Mouse (Mus musculus) midbrain, embryonic 14.5 days (tissue): ENCODE measurements around the gene Dennd1b. TPM values are rescaled to one million over a fixed set of nuclear protein-coding genes. Genes with fewer than 3 reads are reported as not detected.

Source experiments
- ATAC-seq: fragments of 200-750 bp; cut with Nextera tagmentation; 2 replicates; pipeline ENCODE4 v1.8.0; 2017; ENCODE audit warnings: moderate number of reproducible peaks, moderate library complexity; ENCODE audit not compliant: low FRiP score, low TSS enrichment
- DNase-seq: peaks from one replicate; pipeline ENCODE4 v3.0.0-alpha.2; 2015
- H3K27ac ChIP-seq: fragments of 300-500 bp; sonication (generic); replicated peaks from 2 replicates; pipeline ENCODE4 v1.5.1; 2014; ENCODE audit warnings: mild to moderate bottlenecking, low read depth, low read length, moderate library complexity
- H3K27me3 ChIP-seq: fragments of 300-500 bp; sonication (generic); 2 replicates; pipeline ENCODE4 v1.6.1; 2014; ENCODE audit warnings: low read length, control low read depth, mixed read lengths; ENCODE audit not compliant: control insufficient read depth, insufficient read depth
- H3K36me3 ChIP-seq: fragments of 300-500 bp; sonication (generic); 2 replicates; pipeline ENCODE4 v1.6.1; 2014; ENCODE audit warnings: low read length, control low read depth; ENCODE audit not compliant: control insufficient read depth, insufficient read depth
- H3K4me1 ChIP-seq: fragments of 300-500 bp; sonication (generic); 2 replicates; pipeline ENCODE4 v1.6.1; 2014; ENCODE audit warnings: mild to moderate bottlenecking, antibody characterized with exemption, low read length, control low read depth; ENCODE audit not compliant: control insufficient read depth, insufficient read depth
- H3K4me2 ChIP-seq: fragments of 300-500 bp; sonication (generic); 2 replicates; pipeline ENCODE4 v1.6.1; 2014; ENCODE audit warnings: mild to moderate bottlenecking, low read length, moderate library complexity
- H3K4me3 ChIP-seq: fragments of 300-500 bp; sonication (generic); replicated peaks from 2 replicates; pipeline ENCODE4 v1.5.1; 2014; ENCODE audit warnings: low read depth, low read length
- H3K9ac ChIP-seq: fragments of 300-500 bp; sonication (generic); replicated peaks from 2 replicates; pipeline ENCODE4 v1.6.1; 2014; ENCODE audit warnings: mild to moderate bottlenecking, low read length, moderate library complexity
- H3K9me3 ChIP-seq: fragments of 300-500 bp; sonication (generic); 2 replicates; pipeline ENCODE4 v1.6.1; 2016; ENCODE audit warnings: low read length, control low read depth, mixed read lengths; ENCODE audit not compliant: control insufficient read depth
- WGBS: fragments of 180-500 bp; shearing (Covaris S2); extraction: QIAGEN DNeasy Blood & Tissue Kit; methylation state at CpG from one replicate; pipeline ENCODE4 v1.1.7; 2014; 5-methylcytosine and 5-hydroxymethylcytosine counted together
- polyA plus RNA-seq: library from polyadenylated mRNA; unstranded; fragments of >200 nt; fragmentation: Nextera tagmentation; extraction: Ambion mirVana; gene quantifications from 2 replicates; pipeline ENCODE4 v1.2.1, GENCODE M21; 2014

Gene Dennd1b
- polyA plus RNA-seq, 1 experiment from 2014 or later = 15.0 TPM

DNA sequence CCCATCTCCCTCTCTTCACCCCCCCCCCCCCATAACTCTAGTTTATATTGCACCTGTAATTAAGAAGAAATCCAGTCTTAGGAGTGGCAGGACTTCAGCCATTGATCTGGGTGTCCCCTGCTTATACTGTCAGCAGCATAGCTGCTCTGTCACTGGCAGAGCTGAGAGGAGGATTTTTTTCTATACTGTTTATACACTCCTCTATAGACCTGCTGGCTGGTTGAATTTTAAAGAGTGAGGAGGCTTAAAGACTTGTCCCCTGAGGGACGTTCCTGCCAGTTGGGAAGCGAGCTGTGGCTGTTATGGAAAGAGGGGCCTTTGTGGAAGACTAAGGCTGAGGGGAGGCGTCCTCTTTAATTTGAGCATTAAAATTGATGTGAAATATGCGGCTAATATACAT, 74.8 kb downstream of the Dennd1b start:
- Histone ChIP-seq H3K9me3 (no peaks in the 10 kb centered on the region), H3K4me2 (no peak overlapping the region), H3K27me3 (no peaks in the 10 kb centered on the region), H3K9ac (no peak overlapping the region), H3K4me1 (peaks cover 12% of the 10 kb centered on the region), H3K36me3 (no peaks in the 10 kb centered on the region), H3K4me3 (no peak overlapping the region), H3K27ac (peak overlapping the region; percentile 38)
- DNase-seq = peak; percentile 80
- peak; percentile 88 for ATAC-seq
- WGBS = 10% methylated on average over 4 of the region's 4 CpGs

- no peaks in the 10 kb centered on the region for H3K36me3 ChIP-seq
- no peak overlapping the region for H3K27ac ChIP-seq
- H3K4me1 ChIP-seq = peaks cover 12% of the 10 kb centered on the region
- 50% methylated on average over 3 of the region's 3 CpGs for WGBS
- H3K27me3 ChIP-seq = no peaks in the 10 kb centered on the region
- H3K9me3 ChIP-seq = no peaks in the 10 kb centered on the region
- DNase-seq = peak; percentile 52
- H3K4me3 ChIP-seq = no peak overlapping the region
- no peak overlapping the region for H3K9ac ChIP-seq
- H3K4me2 ChIP-seq = no peak overlapping the region
- peak; percentile 67; the same call in 1 of the 2 replicates for ATAC-seq
These were observed 75.4 kb downstream of the Dennd1b start for GRCm38 (mm10) chr1:139038620-139039019.

DNA sequence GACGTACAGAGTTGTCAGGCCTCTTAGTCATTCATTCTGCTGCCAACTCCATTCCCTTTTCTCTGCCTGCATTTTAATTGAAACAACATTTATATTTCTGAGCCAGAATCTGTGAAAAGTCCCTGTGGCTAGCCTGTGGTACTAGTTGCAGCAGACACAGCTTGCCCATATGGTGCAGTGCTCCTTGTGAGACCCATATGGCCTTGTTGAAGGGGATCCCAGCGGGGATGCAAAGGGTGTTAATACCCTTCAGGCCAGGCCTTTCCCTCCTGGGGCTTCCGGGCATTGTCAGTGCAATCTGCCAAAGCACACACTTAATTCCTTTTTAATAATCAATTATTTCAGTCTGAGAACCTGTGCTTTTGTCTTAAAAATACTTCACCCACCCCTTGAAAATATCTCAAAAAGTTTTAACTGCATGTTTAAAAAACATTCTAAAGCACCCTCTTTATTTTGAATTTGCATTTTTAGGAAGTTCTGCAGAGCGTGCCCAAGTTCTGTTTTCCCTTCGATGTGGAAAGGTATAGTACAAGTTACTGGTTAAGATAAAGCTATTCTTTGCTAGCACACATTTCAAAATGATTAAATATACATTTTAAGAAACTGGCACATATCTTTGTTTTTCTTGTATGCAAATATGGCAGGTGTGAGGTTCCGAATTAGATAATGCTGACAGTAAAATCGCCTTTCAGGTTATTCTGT, 76.4 kb downstream of the Dennd1b start:
- Histone ChIP-seq H3K36me3 (no peaks in the 10 kb centered on the region), H3K4me3 (no peak overlapping the region), H3K4me2 (no peak overlapping the region), H3K9ac (no peak overlapping the region), H3K9me3 (no peaks in the 10 kb centered on the region), H3K4me1 (peaks cover 12% of the 10 kb centered on the region), H3K27me3 (no peaks in the 10 kb centered on the region), H3K27ac (peak overlapping the region; percentile 22; the same call in 1 of the 2 replicates)
- 37% methylated on average over 7 of the region's 7 CpGs for WGBS
- DNase-seq (peak; percentile 41), ATAC-seq (no peak)

DNA sequence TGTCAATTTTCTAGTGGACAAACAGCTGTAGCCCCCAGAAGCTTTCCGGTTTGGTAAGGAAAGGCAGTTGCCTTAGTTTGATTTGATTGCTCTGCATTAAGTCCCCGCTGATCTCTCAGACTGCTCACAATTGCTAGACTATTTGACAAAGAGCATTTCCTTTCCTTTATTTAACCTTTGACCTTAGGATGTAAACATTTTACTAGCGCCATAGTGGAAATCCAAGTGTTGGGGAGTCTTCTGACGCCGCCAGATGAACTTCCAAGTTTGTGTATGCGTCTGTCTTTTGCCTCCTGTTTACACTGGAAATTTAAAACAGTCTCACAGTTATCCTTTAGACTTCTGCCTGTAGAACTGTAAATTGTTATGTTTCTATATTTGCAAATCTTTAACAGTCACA, 85.8 kb downstream of the Dennd1b start:
- DNase-seq = no peak
- 56% methylated on average over 6 of the region's 6 CpGs for WGBS
- H3K9ac ChIP-seq = no peak overlapping the region
- no peak overlapping the region for H3K4me2 ChIP-seq
- no peak overlapping the region for H3K4me3 ChIP-seq
- no peak overlapping the region for H3K27ac ChIP-seq
- ATAC-seq = no peak
- 0 out of 2 replicates have a peak, but pooled peaks cover 6% of the 10 kb centered on the region for H3K4me1 ChIP-seq
- H3K9me3 ChIP-seq = no peaks in the 10 kb centered on the region
- no peaks in the 10 kb centered on the region for H3K27me3 ChIP-seq
- no peaks in the 10 kb centered on the region for H3K36me3 ChIP-seq

- no peak overlapping the region for H3K27ac ChIP-seq
- no peaks in the 10 kb centered on the region for H3K36me3 ChIP-seq
These were observed 86.7 kb downstream of the Dennd1b start for GRCm38 (mm10) chr1:139049881-139050472.

GRCm38 (mm10) chr1:139053003-139053402, 89.8 kb downstream of the Dennd1b start:
- H3K9me3 ChIP-seq = no peaks in the 10 kb centered on the region
- no peak for DNase-seq
- no peak for ATAC-seq
- H3K4me2 ChIP-seq = no peak overlapping the region
- no peak overlapping the region for H3K4me3 ChIP-seq
- no peak overlapping the region for H3K27ac ChIP-seq
- no peaks in the 10 kb centered on the region for H3K27me3 ChIP-seq
- H3K4me1 ChIP-seq = 0 out of 2 replicates have a peak, but pooled peaks cover 6% of the 10 kb centered on the region
- no peak overlapping the region for H3K9ac ChIP-seq
- H3K36me3 ChIP-seq = 0 out of 2 replicates have a peak, but pooled peaks cover 2% of the 10 kb centered on the region

More at GRCm38 (mm10) chr1:139049881-139050472, 86.7 kb downstream of the Dennd1b start:
- Histone ChIP-seq H3K9me3 (no peaks in the 10 kb centered on the region), H3K9ac (0 out of 2 replicates have a peak overlapping the region, but pooled peaks have one; percentile 4), H3K4me3 (no peak overlapping the region), H3K4me1 (0 out of 2 replicates have a peak, but pooled peaks cover 6% of the 10 kb centered on the region), H3K27me3 (no peaks in the 10 kb centered on the region), H3K4me2 (no peak overlapping the region)
- DNase-seq (peak; percentile 40), ATAC-seq (no peak)
- WGBS = 77% methylated on average over 11 of the region's 11 CpGs

- Histone ChIP-seq H3K27me3 (no peaks in the 10 kb centered on the region), H3K9me3 (no peaks in the 10 kb centered on the region), H3K27ac (no peak overlapping the region), H3K36me3 (0 out of 2 replicates have a peak, but pooled peaks cover 2% of the 10 kb centered on the region), H3K4me1 (no peaks in the 10 kb centered on the region), H3K4me3 (no peak overlapping the region), H3K4me2 (no peak overlapping the region), H3K9ac (no peak overlapping the region)
- 92% methylated on average over 5 of the region's 5 CpGs for WGBS
- DNase-seq = no peak
- ATAC-seq = no peak
These were observed 97.1 kb downstream of the Dennd1b start for GRCm38 (mm10) chr1:139060301-139060700.

- WGBS = 94% methylated on average over 2 of the region's 2 CpGs
- Histone ChIP-seq H3K4me3 (no peak overlapping the region), H3K9me3 (no peaks in the 10 kb centered on the region), H3K9ac (no peak overlapping the region), H3K27me3 (no peaks in the 10 kb centered on the region), H3K36me3 (no peaks in the 10 kb centered on the region), H3K4me2 (no peak overlapping the region), H3K27ac (no peak overlapping the region), H3K4me1 (no peaks in the 10 kb centered on the region)
- ATAC-seq = no peak
- no peak for DNase-seq
These were observed 101.5 kb downstream of the Dennd1b start for GRCm38 (mm10) chr1:139064711-139065110.

DNA sequence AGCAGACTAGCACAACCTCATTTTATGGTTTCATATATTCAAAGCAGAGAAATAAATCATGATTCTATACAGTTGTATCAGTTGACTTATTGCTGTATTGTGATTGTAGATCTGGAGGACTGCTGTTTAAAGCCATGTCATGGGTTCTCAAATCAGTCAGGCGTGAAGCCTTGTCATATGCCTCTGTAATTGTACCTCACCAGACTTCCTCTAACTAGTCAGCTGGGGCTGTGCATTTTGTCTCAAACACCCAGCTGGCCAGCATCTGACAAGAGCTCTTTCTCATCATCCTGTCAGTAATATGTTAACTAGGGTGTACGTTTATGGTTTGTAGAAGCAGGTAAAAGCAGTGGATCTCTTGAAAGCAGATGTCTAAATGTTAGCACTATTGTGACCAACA, 104.0 kb downstream of the Dennd1b start:
- H3K9me3 ChIP-seq = no peaks in the 10 kb centered on the region
- 53% methylated on average over 2 of the region's 2 CpGs for WGBS
- H3K27ac ChIP-seq = no peak overlapping the region
- no peak for ATAC-seq
- H3K4me1 ChIP-seq = no peaks in the 10 kb centered on the region
- H3K9ac ChIP-seq = no peak overlapping the region
- peak; percentile 40 for DNase-seq
- no peaks in the 10 kb centered on the region for H3K27me3 ChIP-seq
- no peak overlapping the region for H3K4me3 ChIP-seq
- no peak overlapping the region for H3K4me2 ChIP-seq
- no peaks in the 10 kb centered on the region for H3K36me3 ChIP-seq
